Mouse (Mus musculus): ENCODE data around the gene Stat5b. TPM values are rescaled to one million over a fixed set of nuclear protein-coding genes. Genes with fewer than 3 reads are reported as not detected.

Gene Stat5b
- 100 to 1,000 TPM; 118 to 127 TPM for total RNA-seq (2023)

GRCm38 (mm10) chr11:100850038-100850777 is at the start of gene Stat5b:
TSS of gene Stat5b (minus strand) at chr11:100850724.

GRCm38 (mm10) chr11:100858935-100859578 is 8.5 kb upstream of the Stat5b start, which contains the start of gene Stat5a:
TSS of gene Stat5a (plus strand) at chr11:100859351.

GRCm38 (mm10) chr11:100770646-100771408 is 79.7 kb downstream of the Stat5b start, which contains the start of gene Ghdc:
TSS of gene Ghdc (minus strand) at chr11:100770957.

GRCm38 (mm10) chr11:100762831-100763230 is 87.7 kb downstream of the Stat5b start, which contains the start of gene Hcrt:
TSS of gene Hcrt (minus strand) at chr11:100762931.

GRCm38 (mm10) chr11:100759611-100760233 is 90.8 kb downstream of the Stat5b start, which contains the start of gene Kcnh4:
TSS of gene Kcnh4 (minus strand) at chr11:100759942.

GRCm38 (mm10) chr11:100738066-100738604 is 112.4 kb downstream of the Stat5b start, which contains the start of gene Rab5c:
TSS of gene Rab5c (minus strand) at chr11:100738215.

Other genes starting within 250 kb of the Stat5b start
- 100 to 1,000 TPM; 104 to 119 TPM for gene Nkiras2, start 231.5 kb downstream of the Stat5b start, total RNA-seq (2023)
- 100 to 1,000 TPM; 248 to 252 TPM for gene Dnajc7, start 230.6 kb downstream of the Stat5b start, total RNA-seq (2023)
- gene Zfp385c, start 158.3 kb downstream of the Stat5b start, total RNA-seq (2023) = under 1 TPM; 0.29 to 0.67 TPM
- 10 to 100 TPM; 41.4 to 43.8 TPM for gene Dhx58, start 146.5 kb downstream of the Stat5b start, total RNA-seq (2023)
- gene Kat2a, start 138.3 kb downstream of the Stat5b start, total RNA-seq (2023) = 10 to 100 TPM; 28.8 to 29.9 TPM
- gene Hspb9, start 136.9 kb downstream of the Stat5b start, total RNA-seq (2023) = not detected
- gene Rab5c, start 112.5 kb downstream of the Stat5b start, total RNA-seq (2023) = 100 to 1,000 TPM; 203 to 217 TPM
- gene Kcnh4, start 90.8 kb downstream of the Stat5b start, total RNA-seq (2023) = under 1 TPM; 0.18 to 0.33 TPM
- not detected for gene Hcrt, start 87.8 kb downstream of the Stat5b start, total RNA-seq (2023)
- 10 to 100 TPM in 1 of 2 experiments, 1 to 10 TPM in 1; 6.2 to 10.5 TPM for gene Ghdc, start 79.8 kb downstream of the Stat5b start, total RNA-seq (2023)
- gene Stat5a, start 8.6 kb upstream of the Stat5b start, total RNA-seq (2023) = 10 to 100 TPM; 58.0 to 67.4 TPM
- gene Stat3, start 88.8 kb upstream of the Stat5b start, total RNA-seq (2023) = 100 to 1,000 TPM; 339 to 367 TPM
- gene Cavin1, start 120.2 kb upstream of the Stat5b start, total RNA-seq (2023) = 1 to 10 TPM; 1.3 to 1.4 TPM
- 10 to 100 TPM; 42.5 to 47.7 TPM for gene Atp6v0a1, start 158.7 kb upstream of the Stat5b start, total RNA-seq (2023)
- gene Naglu, start 219.3 kb upstream of the Stat5b start, total RNA-seq (2023) = 10 to 100 TPM; 17.1 to 18.2 TPM
- under 1 TPM; 0.52 to 0.60 TPM for gene Hsd17b1, start 227.7 kb upstream of the Stat5b start, total RNA-seq (2023)
- gene Coasy, start 231.8 kb upstream of the Stat5b start, total RNA-seq (2023) = 10 to 100 TPM; 11.9 to 13.8 TPM
- 10 to 100 TPM; 32.7 to 34.7 TPM for gene Mlx, start 236.6 kb upstream of the Stat5b start, total RNA-seq (2023)
- gene Psmc3ip, start 244.7 kb upstream of the Stat5b start, total RNA-seq (2023) = under 1 TPM; 0.52 to 0.71 TPM